Mouse (Mus musculus) brain, embryonic 14.5 days (tissue): ENCODE data around the gene Cdk5rap2.

ENCODE experiments used
- CTCF ChIP-seq: fragments of 200-500 bp; IDR thresholded peaks from 2 replicates; pipeline ENCODE4 v1.5.1; 2012; ENCODE audit warnings: inconsistent platforms, mild to moderate bottlenecking, moderate library complexity, borderline replicate concordance; ENCODE audit not compliant: insufficient read depth, insufficient read length; ENCODE audit errors: extremely low read depth
- POLR2A ChIP-seq: fragments of 200-500 bp; IDR thresholded peaks from 2 replicates; pipeline ENCODE4 v1.6.1; 2012; ENCODE audit warnings: mild to moderate bottlenecking, inconsistent platforms, borderline replicate concordance; ENCODE audit not compliant: poor library complexity, insufficient read depth, insufficient read length, severe bottlenecking; ENCODE audit errors: extremely low read depth

DNA sequence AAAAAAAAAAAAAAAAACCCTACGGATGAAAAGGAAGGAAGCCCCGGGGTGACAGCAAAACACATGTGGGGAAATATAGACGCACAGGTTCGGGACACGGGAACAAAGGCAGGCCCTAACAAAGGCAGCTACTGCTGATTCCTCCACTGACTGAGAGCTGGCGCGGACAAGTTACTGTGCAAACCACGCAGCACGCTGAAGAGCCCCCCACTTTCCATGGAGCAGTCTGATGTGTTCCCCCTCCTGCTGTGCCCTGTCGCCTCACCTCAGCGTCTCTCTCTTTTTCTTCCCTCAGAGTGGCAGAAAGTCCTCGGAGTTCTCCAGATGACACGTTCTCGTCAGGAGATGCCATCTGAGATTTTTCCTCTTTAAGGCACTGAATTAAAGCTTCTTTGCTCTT lies 55.8 kb downstream of the Cdk5rap2 start:
- TF ChIP-seq CTCF (no peak), POLR2A (no peak)
